Mouse (Mus musculus): ENCODE results near the gene Lrmp.

The Lrmp gene

DNA sequence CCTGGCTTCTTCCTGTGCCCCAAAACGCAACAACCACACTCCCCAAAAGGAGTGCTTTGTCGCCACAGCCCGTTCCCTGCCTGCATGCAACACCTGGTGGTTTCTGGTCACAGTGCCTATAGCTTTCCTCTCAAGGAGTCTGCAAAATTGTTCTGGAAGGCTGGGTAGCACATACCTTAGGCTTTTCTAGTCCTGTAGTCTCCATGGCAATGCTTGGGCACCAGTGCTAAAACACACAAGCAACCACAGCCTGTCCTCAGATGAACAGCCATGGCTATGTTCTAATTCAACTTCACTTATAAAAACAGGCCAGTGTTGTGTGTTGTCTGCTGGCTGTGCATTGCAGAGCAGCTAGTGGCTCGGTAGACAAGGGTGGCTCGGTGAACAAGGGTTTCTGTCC is 21.4 kb downstream of the Lrmp start:
- no peak for DNase-seq (ENCODE audit: low spot score)

- no peak for DNase-seq (ENCODE audit: low spot score)
Measured at GRCm38 (mm10) chr6:145139236-145139635, 23.8 kb downstream of the Lrmp start.

GRCm38 (mm10) chr6:145139776-145140475 is 24.5 kb downstream of the Lrmp start:
- DNase-seq (ENCODE audit: low spot score), result no peak

- DNase-seq (ENCODE audit: low spot score), result no peak
Measured at GRCm38 (mm10) chr6:145140706-145141105, 25.3 kb downstream of the Lrmp start.

GRCm38 (mm10) chr6:145141827-145142226 is 26.4 kb downstream of the Lrmp start:
- no peak for DNase-seq (ENCODE audit: low spot score)

- no peak for DNase-seq (ENCODE audit: low spot score)
Measured at GRCm38 (mm10) chr6:145145173-145145572, 29.7 kb downstream of the Lrmp start.

- DNase-seq (ENCODE audit: low spot score), result no peak
Measured at GRCm38 (mm10) chr6:145147716-145148115, 32.3 kb downstream of the Lrmp start.

DNA sequence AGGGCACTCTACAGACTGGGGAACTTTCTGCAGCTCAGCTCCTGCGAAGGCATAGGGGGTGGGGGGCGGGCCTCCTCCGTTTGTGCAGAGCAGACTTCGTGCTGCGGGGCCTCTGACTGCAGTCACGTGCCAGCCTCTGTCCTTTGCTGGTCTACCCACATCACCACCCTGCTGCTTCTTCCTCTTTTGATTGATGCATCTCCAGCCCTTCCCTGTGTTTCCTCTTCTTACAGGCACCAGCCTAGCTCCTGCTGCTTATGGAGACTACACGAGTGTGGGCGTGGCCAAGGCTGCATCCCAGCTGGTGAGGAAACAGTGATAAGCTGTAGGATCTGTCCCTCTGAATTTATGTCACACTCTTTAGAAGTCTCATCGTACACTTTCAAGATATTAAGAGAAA is 33.6 kb downstream of the Lrmp start:
- DNase-seq (ENCODE audit: low spot score), result no peak

GRCm38 (mm10) chr6:145158619-145159018 is 43.2 kb downstream of the Lrmp start:
- DNase-seq (ENCODE audit: low spot score), result no peak

GRCm38 (mm10) chr6:145160581-145160980 is 45.1 kb downstream of the Lrmp start:
- DNase-seq (ENCODE audit: low spot score), result no peak

DNA sequence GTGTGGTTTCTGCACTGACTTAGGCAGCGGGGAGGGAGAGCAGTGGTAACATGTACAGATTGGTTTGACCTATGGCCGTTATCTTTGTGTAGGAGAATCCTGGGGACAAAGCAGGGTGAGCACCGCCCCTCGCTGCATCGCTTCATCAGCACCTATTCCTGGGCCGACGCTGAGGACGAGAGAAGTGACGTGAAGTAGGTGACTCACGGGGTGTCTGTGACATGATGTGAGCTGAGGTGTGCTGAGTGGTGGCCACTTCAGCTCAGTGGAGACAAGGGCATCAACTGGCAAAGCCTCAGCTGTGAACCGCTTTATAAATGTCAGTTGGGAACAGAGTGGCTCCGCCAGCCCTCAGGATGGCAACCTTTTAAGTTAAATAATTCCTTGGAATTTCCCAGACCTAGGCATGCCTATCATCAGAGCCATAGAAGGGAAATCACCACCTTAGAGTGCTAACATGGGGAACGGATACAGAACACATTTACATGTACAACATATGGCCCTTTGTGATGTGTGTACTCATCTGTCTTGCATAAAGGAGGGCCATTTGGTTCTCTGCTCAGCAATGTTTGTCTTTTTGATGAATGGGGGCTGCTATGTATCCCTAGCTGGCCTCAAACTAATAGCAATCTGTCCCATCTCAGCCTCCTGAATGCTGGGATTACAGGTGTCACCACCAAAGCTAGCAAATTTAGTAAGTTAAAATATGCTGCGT is 56.6 kb downstream of the Lrmp start:
- no peak for DNase-seq (ENCODE audit: low spot score)

DNA sequence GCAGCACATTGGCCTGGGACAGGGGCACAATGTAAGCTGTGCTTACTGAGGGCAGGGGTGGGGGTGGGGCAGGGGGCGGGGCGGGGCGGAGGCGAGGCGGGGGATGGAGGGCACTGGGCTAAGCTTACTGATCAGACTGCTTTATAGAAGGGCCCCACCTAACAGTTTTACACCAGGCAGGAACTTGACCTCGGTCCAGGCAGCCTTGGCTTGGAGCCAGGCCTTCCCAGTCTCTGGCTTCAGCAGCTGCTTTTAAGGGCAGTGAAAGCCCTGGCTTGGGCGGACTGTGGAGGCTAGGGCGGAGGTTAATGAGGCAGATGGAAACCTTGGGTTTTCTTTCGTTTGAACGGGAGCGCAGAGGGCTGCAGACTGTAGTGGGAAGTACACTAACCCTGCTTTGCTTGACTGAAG is 58.3 kb downstream of the Lrmp start:
- DNase-seq (ENCODE audit: low spot score), result peak; percentile 60

GRCm38 (mm10) chr6:145175571-145175981 is 60.1 kb downstream of the Lrmp start:
- no peak for DNase-seq (ENCODE audit: low spot score)

- DNase-seq (ENCODE audit: low spot score), result no peak
Measured at GRCm38 (mm10) chr6:145176474-145176873, 61.0 kb downstream of the Lrmp start.

- DNase-seq (ENCODE audit: low spot score), result peak; percentile 50
Measured at GRCm38 (mm10) chr6:145179665-145180064, 64.2 kb downstream of the Lrmp start.

- no peak for DNase-seq (ENCODE audit: low spot score)
Measured at GRCm38 (mm10) chr6:145182044-145182443, 66.6 kb downstream of the Lrmp start.

- no peak for DNase-seq (ENCODE audit: low spot score)
Measured at GRCm38 (mm10) chr6:145186096-145186495, 70.6 kb downstream of the Lrmp start.

- no peak for DNase-seq (ENCODE audit: low spot score)
Measured at GRCm38 (mm10) chr6:145187093-145188088, 71.9 kb downstream of the Lrmp start.

- DNase-seq (ENCODE audit: low spot score), result no peak
Measured at GRCm38 (mm10) chr6:145193038-145193437, 77.6 kb downstream of the Lrmp start.

GRCm38 (mm10) chr6:145193446-145193845 is 78.0 kb downstream of the Lrmp start:
- DNase-seq (ENCODE audit: low spot score), result no peak

DNA sequence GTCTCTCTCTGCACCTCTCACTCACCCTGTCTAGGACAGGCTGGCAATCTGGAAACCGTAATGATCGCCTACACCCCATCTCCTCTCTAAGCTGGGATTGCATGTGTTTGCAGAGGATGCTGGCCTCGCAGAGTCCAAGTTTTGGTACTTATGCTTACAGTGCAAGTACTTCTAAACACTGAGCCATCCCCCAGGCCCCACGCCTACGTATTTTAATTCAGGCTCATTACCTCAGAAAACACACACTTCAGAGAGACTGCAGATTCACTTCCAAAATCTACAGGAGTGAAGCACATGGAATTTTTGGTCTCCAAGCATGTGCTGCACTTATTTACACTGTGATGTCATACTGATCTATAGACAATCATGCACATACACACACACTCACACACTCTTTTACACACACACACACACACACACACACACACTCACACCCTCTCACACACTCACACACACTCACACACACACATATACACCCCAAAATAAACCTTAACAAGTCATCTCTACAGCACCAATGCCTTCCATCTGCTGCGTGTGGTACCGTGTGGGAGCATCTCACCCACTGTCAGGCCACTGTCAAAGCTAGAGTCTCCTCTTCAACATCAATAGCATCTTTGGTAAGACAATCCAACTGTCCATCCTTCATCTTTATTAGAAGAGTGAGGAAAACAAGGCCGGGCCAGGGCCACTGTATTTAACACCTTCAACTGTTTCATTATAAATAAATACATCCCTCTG is 82.7 kb downstream of the Lrmp start:
- no peak for DNase-seq (ENCODE audit: low spot score)

Data from urinary bladder, postnatal 25 days (tissue).